Mouse (Mus musculus): ENCODE measurements around the gene Auts2.
A peak's percentile ranks its signal among the peaks of the same experiment; 100 is the strongest.

The Auts2 gene

DNA sequence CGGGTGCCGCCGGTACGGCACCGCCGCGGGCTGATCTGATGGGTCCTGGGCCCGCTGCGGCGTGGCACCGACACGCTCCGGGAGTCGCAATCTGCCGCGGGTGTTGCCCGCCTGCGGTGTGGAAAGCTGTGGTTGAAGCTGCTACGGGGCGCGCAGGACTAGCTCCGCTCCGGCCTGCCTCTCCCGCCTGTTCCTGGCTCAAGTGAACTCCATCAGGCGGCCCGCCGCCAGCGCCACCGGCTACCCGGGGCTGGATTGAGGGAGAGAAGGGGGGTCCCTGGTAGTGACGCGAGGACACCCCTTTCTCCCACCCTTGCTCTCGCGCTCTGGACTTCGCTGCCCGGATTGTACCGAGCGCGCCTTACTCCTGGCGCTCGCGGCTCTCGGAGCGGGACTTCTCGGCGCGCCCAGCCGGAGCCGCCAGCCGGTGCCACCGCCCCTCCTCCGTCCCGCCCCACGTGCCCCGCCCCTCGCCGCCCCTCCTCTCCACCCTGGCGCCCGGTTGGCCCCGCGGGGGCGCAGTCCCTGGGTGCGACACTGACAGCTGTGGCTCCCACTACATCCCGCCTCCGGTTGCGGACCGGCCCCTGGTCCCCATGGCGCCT lies 1004.7 kb downstream of the Auts2 start:
- DNase-seq, result peak; percentile 66

DNA sequence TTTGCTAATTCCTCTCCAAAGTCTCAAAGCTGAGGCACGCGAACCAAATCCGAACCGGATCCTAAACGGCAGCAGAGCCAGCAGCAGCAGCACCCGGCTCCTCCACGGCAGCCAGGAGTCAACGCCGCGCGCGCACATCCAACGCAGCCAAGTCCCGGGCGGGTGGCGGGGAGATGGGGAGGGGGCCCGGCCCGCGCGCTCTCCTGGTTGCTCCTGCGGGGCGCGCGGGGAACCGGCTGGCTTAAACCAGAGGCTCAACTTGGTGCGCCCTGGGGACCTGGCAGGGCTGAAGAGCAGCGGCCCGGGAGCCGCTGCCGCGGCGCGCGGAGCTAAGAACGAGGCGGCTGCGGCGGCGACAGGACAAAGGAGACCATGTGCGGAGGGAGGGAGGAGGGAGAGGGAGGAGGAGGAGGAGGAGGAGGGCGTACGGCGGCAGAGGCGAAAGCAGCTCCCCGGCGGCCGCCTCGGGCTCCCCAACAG lies 1005.3 kb downstream of the Auts2 start:
- DNase-seq, result peak; percentile 28

DNA sequence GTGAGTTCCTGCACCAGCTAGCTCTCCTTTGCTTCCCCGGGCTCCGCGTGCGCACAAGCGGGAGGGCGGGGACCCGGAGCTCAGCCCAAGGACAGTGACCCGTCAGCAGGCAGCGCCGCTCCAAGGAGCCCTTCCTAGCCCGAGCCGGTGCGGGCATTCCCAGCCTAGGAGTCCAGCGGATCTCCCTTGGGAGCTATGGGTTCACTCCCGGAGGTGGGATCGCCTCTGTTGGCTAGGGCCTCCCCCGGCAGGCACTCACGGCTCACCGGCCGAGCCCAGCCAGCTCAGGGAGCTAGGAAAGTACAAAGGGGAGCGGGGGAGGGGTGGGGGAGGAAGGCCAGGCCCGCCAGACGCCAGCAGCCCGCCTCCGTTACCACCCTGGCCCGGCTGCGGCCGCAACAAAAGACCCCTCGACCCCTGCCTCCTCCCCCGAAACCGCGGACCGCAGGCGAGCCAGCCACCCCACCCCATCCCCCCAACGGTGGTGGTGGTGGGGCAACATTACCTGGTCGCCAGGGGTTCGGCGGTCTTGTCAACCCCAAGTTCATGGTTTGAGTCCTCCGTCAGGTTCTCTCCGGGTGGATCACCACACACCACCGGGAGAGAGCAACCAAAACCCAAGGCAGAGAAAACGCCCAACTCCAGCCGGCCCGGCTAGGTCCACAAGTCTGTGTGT lies 1005.9 kb downstream of the Auts2 start:
- DNase-seq, result peak; percentile 58

DNA sequence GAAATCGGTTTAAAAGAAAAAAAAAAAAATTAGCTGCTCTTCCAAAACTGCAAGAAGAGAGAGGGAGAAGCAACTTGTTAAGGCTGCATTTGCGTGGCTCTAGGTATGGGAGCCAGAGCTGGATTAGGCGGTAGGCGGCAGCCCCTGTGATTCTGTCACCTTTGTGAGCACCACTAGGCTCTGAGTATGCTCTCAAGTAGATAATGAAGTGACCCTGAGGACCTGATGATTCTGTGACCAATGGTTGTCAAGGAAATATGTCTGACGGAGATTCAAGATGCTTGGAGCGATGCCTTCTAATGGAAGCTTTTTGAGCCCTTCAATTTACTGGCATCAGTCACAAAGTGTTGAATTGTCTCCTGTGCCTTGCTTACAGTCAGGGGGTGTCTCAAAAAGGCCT lies 1007.4 kb downstream of the Auts2 start:
- no peak for DNase-seq

DNA sequence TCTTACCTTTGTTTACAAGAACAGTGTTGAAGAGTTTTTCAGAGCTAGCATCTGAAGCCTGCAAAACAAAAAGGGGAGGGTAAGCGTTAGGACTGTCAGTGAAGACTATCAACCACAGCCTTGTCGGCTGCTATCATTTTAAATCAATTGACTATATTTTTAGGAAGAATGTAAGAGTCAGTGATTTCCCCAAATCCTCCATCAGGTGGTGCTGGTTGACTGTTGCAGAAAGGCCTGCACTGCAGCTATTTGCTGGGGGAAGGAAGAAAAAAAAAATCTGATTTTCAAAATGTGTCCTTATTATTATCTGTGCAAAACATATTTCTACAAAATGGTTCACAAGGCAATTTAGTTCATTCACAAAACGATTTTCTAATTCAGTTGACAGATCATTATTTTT lies 1009.3 kb downstream of the Auts2 start:
- DNase-seq, result peak; percentile 54

DNA sequence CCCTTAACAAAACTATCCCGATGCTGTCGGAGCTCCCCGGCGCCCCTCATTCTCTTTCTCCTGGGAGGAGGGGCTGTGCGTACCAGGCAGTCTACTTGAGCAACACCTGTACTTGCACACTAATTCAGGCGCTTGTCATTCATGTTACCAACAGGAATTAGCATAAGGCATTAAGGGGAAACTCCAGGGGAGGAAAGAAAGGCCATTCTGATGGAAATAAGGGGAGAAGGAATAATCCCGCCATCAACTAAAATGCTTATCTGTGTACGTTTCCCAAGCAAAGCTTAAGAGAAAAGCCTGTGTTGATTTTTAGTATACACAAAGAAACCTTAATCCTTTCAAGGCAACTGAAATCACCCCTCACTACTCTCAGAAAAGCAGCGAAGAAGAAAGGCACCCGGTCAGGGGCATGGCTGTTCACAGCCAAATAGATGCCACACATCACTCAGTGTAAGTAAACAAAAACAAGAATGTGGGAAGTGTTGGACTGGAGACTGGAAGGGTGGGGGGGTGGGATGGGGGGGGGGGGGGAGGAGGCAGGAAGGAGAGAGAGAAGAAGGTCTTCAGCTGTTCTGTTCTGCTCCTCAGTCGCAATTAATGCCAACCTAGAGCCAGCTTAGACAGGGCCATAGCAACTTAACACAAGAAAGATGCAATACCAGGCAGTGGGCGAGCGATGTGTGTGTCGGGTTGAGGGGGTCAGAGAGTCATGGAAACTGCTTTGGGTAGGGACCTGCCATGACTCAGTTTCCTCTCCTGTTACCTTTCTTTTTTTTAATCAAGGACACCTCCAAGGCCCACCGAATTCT lies 1011.2 kb downstream of the Auts2 start:
- no peak for DNase-seq

DNA sequence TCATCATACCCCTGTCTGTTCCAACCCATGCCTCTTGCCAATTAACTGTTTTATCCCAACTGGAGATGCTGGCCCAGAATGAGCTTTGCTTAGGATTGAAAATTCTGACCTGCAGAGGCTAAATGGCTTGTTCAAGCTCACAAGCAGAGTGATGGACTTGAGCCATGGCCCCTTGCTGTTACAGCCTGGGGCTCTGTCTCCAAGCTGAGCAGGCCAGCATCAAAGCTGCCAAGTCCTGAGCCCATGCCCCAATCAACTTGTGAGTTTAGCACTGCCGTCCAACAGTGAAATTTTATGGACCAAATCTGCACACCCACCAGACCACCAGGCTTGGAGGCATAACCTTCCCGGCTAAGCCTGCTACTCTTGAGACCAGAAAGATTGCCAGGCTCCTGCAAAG lies 1012.3 kb downstream of the Auts2 start:
- no peak for DNase-seq

DNA sequence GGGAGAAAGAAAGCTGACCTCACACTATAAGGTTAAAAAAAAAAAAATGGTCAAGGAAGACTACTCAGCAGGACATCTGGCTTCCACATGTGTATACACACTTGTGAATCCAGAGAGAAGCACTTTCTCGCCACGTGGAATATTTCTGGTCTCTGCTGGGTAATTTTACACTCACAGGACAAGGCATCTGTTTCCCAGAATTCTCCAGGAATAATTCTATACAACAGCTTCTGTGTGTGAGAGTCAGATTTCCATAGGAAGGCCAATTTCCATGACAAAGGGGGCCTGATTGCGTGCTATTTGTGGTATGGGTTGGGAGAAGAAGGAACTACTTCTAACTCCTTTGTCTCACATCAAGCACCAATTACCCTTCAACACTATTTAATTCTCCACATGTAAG lies 1016.5 kb downstream of the Auts2 start:
- no peak for DNase-seq

DNA sequence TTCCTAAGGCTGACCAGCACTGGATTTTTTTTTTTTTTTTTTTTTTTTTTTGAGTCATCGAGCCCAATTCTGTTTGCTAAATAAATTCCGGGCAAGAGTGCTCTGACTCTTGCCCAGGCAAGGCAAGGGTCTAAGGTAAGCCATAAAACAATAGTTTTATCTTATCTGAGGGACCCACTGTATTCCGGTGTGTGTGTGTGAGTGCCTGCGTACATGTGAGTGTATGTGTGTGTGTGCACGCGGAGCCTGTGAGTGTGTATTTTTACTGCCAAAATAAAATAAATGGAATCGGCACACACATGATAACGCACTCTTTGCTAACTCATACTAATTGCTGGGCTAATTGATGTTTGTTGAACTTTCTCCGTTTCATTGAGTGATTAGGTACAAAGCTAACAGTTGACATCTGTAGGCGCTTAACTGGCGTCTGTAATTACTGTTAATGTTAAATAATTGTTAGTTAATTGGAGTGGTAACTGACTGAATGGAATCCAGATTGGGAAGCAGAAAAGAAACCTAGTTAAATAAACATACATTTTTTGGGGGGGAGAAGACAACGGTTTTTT lies 1018.2 kb downstream of the Auts2 start:
- DNase-seq, result no peak

DNA sequence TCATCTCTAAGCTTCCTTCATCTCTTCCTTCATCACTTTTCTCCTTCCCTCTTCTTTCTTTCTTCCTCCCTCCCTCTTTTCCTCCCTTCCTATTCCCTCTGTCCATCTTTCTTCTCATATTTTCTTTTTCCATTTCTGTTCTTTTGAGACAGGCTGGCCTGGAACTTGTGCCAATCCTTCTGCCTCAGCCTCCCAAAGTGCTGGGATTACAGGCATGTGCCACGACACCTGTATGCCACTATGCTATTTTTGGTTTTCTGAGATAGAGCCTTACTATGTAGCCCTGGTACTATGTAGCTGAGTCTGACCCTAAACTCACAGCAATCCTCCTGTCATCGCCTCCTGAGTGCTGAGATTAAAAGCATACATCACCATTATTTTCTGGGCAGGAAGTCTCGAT lies 1023.6 kb downstream of the Auts2 start:
- no peak for DNase-seq

DNA sequence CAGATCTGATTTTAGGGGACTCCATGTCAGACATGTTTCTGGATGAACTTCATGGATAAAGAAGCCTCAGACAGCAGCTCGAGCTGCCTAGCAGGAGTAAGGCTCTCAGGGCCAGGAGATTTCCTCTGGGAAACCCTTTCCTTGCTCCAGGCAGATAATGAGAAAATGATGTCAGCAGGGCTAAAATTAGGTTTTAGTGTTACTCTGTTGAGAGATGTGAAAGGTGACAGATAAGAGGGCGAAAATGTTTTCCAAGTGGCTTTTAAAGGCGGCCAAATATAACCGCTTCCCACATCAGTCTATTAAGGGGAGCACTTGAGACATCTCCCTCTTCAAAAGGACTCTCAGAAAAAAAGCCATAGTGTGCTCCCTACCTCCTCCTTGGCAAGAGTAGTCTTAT lies 1025.5 kb downstream of the Auts2 start:
- no peak for DNase-seq

DNA sequence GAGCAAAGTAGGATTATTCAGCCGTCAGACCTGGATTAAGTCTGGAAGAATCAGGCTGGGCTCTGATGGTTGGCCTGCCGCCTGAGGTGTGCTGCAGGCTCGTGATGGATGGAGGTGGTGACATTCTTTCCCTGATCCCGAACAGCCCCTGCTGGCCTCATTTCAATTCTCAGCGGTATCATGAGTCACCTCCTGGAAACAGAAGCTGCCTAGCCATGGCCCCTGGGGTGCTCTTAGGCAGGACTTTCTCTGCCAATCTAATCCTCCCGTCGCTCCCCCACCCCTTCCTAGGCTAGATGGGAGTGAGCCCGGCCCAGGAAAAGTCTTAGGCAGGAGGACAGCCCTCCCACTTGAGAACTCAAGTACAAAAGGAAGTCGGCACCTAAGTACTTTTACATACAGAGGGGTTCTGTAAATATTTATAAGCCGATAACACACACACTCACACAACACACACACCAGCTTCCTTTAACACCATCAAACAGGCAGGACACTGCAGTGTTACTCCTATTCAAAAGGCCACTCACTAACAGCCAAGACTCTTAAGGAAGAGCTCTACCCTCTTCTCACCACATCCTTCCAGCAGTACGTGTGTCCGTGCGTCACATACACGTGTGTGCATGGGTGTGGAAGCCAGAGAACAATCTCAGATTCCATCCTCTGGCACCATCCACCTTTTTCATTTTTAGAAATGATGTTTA lies 1027.3 kb downstream of the Auts2 start:
- peak; percentile 36 for DNase-seq

DNA sequence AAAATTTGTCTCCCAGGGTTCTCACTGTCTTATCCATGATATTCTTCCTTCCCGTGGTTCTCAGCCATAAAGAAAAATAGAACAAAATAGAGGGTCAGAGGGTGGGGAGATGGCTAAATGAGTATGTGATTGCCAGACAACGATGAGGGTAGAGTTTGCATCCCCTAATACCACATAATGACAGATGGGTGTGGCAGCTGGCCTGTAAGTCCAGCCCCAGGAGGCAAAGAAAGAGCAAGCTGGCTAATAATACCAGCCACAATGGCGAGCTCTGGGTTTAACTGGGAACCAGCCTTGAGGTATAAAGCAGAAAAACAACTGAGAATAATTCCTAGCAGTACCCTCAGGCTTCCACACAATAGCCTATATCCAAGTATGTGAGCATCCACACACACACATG lies 1029.4 kb downstream of the Auts2 start:
- DNase-seq, result no peak

DNA sequence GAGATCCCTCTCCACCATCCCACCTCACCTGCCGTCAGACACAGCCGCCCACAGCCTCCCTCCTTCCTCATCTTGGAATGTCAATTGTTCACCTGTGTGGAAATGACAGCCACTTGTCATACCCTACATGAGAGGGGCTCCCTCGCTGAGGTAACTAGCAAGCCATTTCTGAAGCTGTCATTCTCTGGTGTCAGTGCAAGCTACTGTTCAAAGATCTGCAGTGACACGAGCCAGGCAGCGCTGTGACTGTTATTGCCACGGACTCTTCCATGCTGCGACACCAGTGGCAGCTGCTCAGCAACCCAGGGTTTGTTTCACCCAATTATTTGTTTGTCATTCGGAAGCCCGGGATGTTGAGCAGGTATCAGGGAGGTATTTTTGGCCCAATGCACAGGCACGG lies 1030.5 kb downstream of the Auts2 start:
- no peak for DNase-seq

DNA sequence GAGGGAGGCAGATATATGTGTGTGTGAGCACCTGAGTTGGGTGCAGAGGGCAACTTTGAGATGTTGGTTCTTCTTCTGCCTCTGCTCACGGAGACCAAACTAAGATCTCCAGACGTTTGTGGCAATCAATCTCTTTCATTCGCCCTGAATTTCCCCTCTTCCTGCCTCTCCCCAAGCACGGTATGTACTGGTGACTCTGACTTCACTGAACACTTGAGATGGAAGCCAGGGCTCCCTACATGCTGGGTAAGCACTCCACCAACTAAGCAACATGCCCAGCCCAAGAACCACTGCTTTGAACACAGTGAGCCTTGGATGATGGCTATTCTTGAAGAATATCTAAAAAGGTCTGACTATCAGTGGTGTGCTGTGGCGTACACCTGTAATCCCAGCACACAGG lies 1032.5 kb downstream of the Auts2 start:
- no peak for DNase-seq

DNA sequence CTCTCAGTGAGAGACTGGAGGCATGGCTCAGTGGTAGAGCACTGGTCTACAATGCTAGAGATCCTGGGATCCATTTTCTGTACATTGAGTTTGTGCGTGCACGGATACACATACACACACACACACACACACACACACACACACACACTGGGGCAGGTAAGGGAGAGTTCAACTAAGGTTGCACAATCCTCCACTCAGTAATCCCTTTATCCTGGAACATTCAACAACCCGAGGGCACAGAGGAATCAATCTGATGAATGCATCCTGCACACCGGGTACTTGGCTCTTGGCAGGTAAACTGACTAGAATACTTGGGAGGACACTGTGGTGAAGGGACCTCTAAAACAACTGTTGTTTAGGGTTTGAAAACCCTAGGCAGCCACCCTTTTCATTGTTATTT lies 1033.8 kb downstream of the Auts2 start:
- DNase-seq, result no peak

DNA sequence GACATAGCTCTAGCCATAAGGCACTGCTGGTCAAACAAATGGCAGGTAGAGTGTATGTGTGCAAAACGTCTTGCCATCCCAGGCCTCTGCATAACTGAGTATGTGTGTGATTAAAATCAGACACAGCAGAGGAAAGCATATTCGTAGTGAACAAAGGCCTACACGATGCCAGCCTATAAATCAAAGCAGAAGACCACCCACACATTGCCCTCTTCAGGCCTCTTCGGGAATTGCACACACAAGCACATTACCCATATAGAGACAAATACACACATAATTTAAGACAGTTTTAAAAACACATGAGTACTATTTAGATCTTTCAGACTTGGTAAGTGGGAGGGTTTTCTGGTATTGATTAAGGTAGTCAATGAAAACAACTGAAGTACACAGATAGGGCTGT lies 1044.3 kb downstream of the Auts2 start:
- DNase-seq, result no peak

DNA sequence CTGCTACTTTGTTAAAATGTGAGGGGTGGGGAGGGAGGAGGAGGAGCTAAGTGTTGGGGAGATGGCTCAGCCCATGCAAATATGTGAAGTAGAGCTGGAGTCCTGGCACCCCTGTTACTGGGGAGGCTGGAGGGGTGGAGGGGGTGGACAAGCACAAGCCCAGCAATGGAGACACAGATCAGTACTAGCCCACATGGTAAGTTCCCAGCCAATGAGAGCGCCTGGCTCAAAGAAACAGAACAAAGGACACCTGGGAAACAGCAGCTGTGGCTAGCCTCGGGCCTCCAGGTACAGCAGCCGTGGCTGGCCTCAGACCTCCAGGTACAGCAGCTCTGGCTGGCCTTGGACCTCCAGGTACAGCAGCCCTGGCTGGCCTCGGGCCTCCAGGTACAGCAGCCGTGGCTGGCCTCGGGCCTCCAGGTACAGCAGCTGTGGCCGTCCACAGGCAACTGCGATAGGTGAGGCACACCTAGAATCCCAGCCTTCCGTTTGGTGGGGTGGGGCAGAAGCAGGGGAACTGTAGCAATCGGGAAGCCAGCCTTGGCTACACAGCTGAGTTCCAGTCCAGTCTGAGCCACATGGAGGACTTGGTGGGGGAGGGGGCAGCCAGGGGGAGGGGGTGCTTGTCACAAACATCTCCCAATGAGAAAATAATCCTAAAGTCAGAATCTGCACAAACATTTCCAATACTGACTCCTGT lies 1046.5 kb downstream of the Auts2 start:
- no peak for DNase-seq

DNA sequence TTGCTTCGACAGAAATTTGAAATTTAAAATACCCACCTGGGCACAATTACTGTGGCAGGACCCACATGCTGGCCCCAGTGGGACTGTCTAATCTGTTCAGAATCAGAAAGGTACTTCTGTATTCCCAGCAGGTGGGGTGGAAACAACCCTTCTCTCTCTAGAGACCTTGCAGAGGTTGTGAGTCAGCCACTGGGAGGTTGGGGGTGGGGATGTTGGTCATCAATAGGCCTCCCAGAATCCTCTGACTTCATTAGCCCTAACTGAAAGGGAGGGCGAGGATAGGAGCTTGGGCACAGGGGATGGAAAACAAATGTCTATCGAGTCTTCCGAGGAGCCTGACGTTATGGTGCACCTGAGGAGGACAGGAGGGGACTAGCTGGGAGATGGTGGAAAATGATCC lies 1048.6 kb downstream of the Auts2 start:
- DNase-seq, result no peak

DNA sequence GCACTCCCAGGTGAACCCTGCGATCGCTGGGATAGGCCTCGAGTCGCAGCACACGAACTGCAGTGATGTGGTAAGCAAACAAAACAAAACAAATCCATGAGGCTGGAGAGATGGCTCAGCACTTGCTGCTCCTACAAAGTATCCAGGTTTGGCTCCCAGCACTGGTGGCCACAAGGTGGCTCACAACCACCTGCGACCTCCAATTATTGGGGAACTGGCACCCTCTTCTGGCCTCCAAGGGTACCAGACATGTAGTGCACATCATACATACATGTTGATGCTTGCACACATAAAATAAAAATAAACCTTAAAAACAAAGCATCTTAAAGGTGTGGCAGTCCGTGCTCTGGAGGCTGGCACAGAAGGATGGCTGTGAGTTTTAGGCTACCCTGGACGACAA lies 1050.6 kb downstream of the Auts2 start:
- DNase-seq, result no peak

DNA sequence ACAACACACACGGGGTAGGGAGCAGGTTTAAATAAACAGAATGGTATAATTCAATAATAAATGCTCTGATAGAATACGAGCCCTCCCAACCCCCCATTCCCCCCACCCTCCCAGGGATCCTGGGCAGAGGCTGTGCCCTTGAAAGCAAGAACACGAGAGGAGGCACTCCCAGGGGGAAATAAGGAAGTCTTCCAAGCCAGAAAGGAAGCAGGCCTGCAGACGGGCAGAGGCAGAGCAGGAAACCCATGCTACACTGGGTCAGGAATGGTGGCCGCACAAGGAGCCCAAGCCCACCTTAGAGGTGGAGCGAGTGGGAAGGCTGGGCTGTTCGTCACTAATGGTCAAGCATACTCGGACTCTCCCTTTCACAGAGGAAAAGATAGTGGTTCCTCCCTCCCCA lies 1051.3 kb downstream of the Auts2 start:
- DNase-seq, result no peak

DNA sequence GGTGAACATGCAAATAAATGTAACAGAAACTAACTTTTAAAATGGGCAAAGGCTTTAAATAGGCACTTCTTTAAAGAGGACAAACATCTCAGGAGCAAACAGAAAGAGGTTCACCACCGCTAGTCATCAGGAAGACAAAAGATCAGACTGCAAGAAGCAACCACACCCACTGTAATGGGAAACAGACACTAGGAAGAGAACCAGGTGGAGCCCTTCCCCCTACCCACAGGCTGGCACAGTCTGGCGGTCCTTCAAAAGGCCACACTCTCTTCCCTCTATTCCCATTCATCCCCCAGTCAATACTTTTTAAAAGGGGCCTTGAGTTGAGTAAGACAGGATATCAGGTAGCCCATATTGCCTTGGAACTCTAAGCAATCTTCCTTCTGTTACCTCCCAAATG lies 1052.3 kb downstream of the Auts2 start:
- DNase-seq, result no peak

DNA sequence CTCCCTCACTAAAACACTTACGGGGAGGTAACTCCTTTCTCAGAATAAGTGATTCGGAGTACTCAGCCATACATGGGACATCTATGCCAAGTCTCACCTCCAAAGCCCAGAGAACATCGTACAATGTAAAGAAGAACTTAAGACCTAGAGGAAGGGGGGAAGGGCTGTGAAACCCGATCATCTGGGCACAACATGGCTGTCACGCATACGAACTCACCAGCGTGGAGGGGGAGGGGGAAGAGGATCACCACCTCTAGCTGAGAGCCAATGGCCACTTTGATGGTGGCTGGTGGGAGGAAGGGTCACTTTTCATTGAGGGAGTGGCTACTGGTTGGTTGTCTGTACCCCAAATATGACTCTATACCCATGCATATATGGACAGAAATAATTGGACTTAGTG lies 1053.3 kb downstream of the Auts2 start:
- no peak for DNase-seq

Measured in lung, postnatal 14 days (tissue).